Mouse (Mus musculus): ENCODE data around the gene Vgll2. TPM values are rescaled to one million over a fixed set of nuclear protein-coding genes. Genes with fewer than 3 reads are reported as not detected.

Gene Vgll2
- total RNA-seq (2021) = not detected in 2 replicates
- long read RNA-seq, experiment 1 = 0 reads
- long read RNA-seq, experiment 2 = 0 reads

DNA sequence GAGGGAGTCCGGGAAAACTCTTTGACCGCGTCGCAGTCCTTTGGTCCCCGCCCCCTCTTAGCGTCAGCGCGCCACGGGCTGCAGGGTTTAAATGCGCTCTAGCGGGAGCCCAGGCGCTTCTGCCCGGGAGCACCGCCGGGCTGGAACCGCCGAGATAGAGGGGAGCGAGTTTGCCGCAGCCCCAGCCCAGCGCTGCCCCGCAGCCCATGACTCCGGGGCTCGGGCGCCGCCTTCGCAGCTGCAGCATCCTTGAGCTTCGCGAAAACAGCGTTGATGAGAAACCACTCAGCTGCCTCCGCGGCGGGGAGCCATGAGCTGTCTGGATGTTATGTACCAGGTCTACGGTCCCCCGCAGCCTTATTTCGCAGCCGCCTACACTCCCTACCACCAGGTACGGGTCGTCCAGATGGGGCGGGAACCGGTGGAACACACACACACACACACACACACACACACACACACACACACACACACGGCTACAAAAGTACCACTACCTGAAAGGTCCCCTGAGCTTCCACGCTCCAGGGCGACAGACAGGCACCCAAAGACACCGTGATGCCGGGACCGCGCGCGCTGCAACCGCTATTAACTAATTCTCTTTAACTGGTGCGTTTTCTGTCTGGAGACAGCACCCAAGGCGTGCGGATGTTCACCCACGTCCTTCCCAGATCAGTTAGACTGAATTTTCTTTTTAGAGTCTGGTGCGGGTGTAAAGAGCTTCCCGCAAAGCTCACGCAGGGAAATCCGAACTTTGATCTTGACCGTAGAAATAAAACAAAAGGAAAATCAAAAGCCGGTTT lies at the start of gene Vgll2:
Gene Vgll2 (plus strand): TSS at position 90 of the 800 bp plus-strand sequence.
- peak; percentile 49 for DNase-seq

DNA sequence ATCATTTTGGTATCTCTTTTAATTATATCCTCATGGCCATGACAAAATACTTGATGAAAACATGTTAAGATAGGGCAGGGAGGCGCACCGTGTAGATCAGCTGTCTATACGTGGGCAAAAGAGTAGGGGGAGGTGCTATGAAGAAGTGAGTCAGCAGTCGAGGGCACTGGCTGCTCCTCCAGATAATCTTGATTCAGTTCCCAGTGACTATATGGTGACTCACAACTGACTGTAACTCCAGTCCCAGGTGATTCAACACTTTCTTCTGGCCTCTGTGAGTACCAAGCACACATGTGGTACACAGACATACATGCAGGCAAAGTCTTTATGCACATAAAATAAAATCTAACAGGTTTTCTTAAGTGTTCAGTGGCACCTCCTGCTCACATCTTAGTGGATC lies 47.2 kb upstream of the Vgll2 start:
- DNase-seq = peak; percentile 11

DNA sequence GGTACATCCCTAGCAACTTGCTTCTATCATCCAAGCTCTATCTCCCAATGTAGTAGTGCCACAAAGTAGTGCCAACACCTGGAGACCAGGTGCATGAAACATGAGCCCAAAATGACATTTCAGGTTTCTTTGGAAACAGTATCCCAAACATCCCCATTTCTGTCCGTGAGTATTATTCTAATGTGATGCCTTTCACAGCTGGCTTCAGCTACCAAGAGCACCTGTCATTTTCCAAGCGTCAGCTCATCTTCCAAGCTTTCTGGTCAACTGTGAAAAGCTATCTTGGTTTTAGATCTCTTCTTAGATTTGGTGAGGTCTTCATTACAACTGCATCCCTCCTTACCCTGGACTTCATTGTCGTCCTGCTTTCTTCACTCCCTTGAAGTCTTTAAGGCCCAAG lies 46.7 kb upstream of the Vgll2 start:
- no peak for DNase-seq

- no peak for DNase-seq
Measured at GRCm38 (mm10) chr10:51981651-51982050, 40.7 kb upstream of the Vgll2 start.

GRCm38 (mm10) chr10:51982395-51982794 lies 39.9 kb upstream of the Vgll2 start:
- DNase-seq = no peak

- no peak for DNase-seq
Measured at GRCm38 (mm10) chr10:52018471-52018870, 3.8 kb upstream of the Vgll2 start.

GRCm38 (mm10) chr10:52021231-52021630 lies 1.1 kb upstream of the Vgll2 start:
- DNase-seq = no peak

- DNase-seq = no peak
Measured at GRCm38 (mm10) chr10:52021736-52022394, 437 bp upstream of the Vgll2 start.

DNA sequence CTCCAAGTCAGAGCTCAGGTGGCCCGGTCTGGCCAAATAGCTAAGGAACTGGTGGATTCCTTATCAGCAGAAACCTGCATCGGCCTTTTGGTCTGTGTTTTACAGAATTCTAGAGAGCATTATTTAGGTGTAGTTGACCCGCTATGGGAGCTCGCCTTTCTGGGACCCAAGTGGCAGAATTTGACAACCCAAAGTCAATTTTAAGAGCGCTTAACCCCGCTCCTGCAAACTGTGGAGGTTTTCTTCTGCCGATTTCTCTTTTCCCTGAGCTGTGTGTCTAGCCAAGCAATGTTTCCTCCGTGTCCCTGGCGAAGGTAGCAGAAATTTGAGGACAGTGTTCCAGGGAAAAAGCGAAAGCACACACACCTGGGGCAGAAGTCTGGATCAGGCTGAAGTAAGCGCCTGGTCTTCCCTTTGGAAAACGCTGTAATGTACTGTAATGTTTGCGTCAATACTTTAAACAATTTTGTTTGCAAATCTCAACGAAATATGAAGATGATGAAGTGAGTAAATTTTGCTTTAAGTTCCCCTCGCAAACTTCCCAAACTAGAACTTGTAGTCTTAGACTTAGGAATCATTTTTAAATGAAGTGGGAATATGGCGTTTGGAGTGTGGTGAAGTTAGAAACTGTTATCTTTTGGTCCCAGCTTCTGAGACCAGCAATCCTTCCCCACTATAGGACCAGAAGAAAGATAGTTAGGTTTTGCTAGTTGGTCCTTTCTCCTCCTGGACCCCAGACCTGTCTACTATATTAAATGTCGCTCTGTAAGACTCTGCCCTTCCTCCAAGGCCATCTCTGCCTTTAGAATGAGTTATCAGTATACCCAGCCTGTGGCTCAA lies 1.1 kb downstream of the Vgll2 start:
- DNase-seq = no peak

GRCm38 (mm10) chr10:52024053-52024410 lies 1.7 kb downstream of the Vgll2 start:
- DNase-seq = no peak

- no peak for DNase-seq
Measured at GRCm38 (mm10) chr10:52025291-52025690, 3.0 kb downstream of the Vgll2 start.

DNA sequence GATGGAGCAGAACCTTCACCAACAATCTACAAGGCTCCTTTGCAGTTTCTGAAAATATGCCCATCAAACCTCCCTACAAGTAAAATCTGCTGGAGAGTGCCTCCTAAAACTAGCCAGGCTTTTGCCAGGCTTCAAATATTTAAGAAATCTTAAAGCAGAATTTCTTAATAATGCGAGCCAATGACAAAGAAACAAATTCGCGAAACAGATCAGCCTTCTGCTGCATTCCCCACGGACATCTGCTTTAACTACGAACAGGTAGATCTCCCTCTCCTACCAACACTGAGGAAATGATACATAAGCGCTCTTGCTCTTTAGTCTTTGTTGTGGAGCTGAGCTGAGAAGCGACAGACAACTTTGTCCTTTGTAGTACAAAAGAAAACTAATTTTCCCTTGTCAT lies 3.5 kb downstream of the Vgll2 start:
- no peak for DNase-seq

- peak; percentile 13 for DNase-seq
Measured at GRCm38 (mm10) chr10:52027161-52028035, 5.1 kb downstream of the Vgll2 start.

DNA sequence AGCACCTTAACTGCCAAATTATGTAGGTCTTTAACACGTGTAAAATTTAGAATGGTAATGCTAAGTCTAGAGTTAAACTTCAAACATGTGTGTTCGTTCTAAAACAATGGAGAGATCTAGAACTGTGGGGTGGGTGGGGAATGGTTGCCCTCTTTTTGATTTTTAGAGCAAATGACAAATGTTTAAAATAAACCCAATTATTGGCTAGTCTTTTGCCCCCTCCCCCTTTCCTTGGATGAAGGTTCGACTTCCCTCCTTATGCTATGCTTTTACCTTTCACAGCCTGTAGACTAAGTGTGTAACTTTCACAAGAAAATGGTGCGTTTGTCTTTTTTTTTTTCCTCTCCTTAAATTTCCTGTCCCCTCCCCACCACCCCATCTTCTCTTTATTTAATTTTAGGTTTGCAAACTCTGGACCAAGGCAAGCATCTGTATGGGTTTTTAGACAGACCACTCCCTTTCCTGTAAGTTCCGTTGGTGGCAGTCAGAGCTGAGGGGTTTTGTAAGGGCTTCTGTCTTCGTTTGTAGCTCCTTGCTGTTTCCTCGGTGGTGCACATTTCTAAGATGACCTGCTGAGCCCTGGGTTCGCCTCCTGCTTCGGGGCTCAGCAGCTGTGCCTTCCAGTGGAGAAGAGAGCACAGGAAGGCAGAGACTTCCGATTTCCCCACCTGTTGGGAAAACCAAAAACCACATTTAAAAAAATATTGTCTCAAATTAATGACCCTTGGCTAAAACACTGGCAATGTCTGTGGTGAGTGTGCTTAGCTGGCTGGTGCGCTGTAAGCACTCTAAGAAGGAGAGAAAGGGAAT lies 6.5 kb downstream of the Vgll2 start:
- no peak for DNase-seq

GRCm38 (mm10) chr10:52029421-52030080 lies 7.2 kb downstream of the Vgll2 start:
- DNase-seq = no peak

GRCm38 (mm10) chr10:52033729-52034128 lies 11.4 kb downstream of the Vgll2 start:
- DNase-seq = no peak

GRCm38 (mm10) chr10:52039392-52039791 lies 17.1 kb downstream of the Vgll2 start:
- DNase-seq = no peak

DNA sequence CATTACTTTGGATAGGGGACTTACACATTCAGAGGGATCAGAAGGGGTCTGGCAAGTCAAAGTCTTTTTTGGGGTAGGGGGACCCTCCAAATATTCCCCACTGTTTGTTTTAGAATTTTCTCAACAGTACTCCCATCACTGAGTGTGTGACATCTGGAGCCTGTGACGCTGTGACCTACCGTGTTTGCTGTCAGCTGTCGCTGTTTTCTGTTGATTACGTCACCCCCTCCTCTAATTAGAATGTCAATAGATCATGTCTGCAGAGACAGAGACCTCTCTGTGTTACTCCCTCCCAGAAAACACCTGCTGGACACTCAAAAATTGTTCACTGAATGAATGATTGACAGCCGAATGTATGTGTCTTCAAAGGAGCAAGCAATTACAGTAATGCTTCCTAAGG lies 20.8 kb downstream of the Vgll2 start:
- no peak for DNase-seq

- no peak for DNase-seq
Measured at GRCm38 (mm10) chr10:52048287-52048686, 26.0 kb downstream of the Vgll2 start.

DNA sequence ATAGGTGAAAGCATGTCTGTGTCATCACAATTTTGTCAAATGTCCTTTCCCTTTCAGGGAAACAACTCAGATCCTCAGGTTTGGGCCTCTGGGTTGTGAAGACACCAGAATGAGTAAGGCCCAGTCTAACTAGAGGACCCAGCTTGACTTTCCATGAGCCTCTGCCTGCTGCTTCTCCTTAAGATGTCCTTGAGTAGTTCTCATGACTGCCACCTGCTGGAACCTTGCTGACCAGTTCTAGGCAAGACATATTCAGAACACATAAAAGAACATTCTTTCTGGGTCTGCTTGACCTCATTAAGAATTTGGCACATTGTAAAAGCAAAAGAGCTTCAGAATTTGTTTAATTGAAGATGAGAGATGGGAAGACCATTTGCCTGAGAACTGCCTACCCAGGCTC lies 50.2 kb downstream of the Vgll2 start:
- DNase-seq = peak; percentile 55

Data from adrenal gland, postnatal 14 days (tissue).